ENCODE assay signal across 23 mouse cellular contexts in genomic region chr7:101514768-101515167, GRCm38 (mm10).
A peak's percentile ranks its signal among the peaks of the same experiment; 100 is the strongest.
DNase-seq lines count a peak whose midpoint lies in the region; ATAC-seq lines count a peak whose summit lies in the region.
"Had no signal": no experiment of that assay in that cellular context is flagged by ENCODE, and none has a peak within 500 bp of the region (broad histone marks: within the 10 kb centered on the region; RNA-seq: fewer than 3 reads in every experiment).

No protein-coding gene starts in this region.

- H3K9me3 ChIP-seq in hindbrain, embryonic 13.5 days, result no peaks in the 10 kb centered on the region
- H3K9me3 ChIP-seq in hindbrain, embryonic 16.5 days (ENCODE audit: control insufficient read depth, low read length), result no peaks in the 10 kb centered on the region
- no peaks in the 10 kb centered on the region for H3K9me3 ChIP-seq in midbrain, embryonic 10.5 days (replicated peaks)
- no peaks in the 10 kb centered on the region for H3K9me3 ChIP-seq in midbrain, embryonic 14.5 days (ENCODE audit: control insufficient read depth, low read length)
- no peaks in the 10 kb centered on the region for H3K9me3 ChIP-seq in forebrain, embryonic 14.5 days (replicated peaks; ENCODE audit: control insufficient read depth, low read length)
- H3K9me3 ChIP-seq in forebrain, embryonic 16.5 days (ENCODE audit: control insufficient read depth, low read length), result no peaks in the 10 kb centered on the region
- H3K9me3 ChIP-seq: embryonic facial prominence, embryonic 15.5 days; heart, embryonic 12.5 days; hindbrain, embryonic 12.5 days; limb, embryonic 13.5 days; lung, embryonic 15.5 days had no signal

- WGBS in hindbrain, embryonic 13.5 days, result 70% methylated on average over 6 of the region's 6 CpGs
- WGBS in hindbrain, embryonic 16.5 days, result 71% methylated on average over 6 of the region's 6 CpGs
- 76% methylated on average over 6 of the region's 6 CpGs for whole genome bisulfite sequencing in midbrain, embryonic 10.5 days
- WGBS in midbrain, embryonic 14.5 days, result 74% methylated on average over 6 of the region's 6 CpGs
- WGBS in forebrain, embryonic 14.5 days, result 84% methylated on average over 6 of the region's 6 CpGs
- 75% methylated on average over 6 of the region's 6 CpGs for WGBS in forebrain, embryonic 16.5 days

- no peak for ATAC-seq in hindbrain, embryonic 13.5 days (ENCODE audit: low FRiP score)
- ATAC-seq in hindbrain, embryonic 16.5 days, result no peak
- ATAC-seq in midbrain, embryonic 14.5 days (ENCODE audit: low FRiP score, low TSS enrichment), result no peak
- 0 out of 2 replicates have a peak, but pooled peaks have one; percentile 25 for ATAC-seq in forebrain, embryonic 14.5 days
- ATAC-seq in forebrain, embryonic 16.5 days, result 0 out of 2 replicates have a peak, but pooled peaks have one; percentile 34
- ATAC-seq: activated CD4-positive, CD25-positive, alpha-beta regulatory T cell, adult 4 months had no signal

- no peak for DNase-seq in midbrain, embryonic 10.5 days (ENCODE audit: low spot score)
- no peak for DNase-seq in midbrain, embryonic 14.5 days
- DNase-seq in forebrain, embryonic 14.5 days (ENCODE audit: low spot score), result no peak
- no peak for DNase-seq in urinary bladder, postnatal 36 days (ENCODE audit: low spot score in 2 of 2)
- DNase-seq: adrenal gland, postnatal 10 days; cerebellum, adult 18-20 months; cerebellum, postnatal 14 days; embryo, embryonic 11 days; gastrocnemius, postnatal 10 days; heart, postnatal 10 days; kidney, adult 9 months; kidney, postnatal 14 days; lung, postnatal 36 days had no signal

- no peak overlapping the region for H3K4me3 ChIP-seq in hindbrain, embryonic 13.5 days
- H3K4me3 ChIP-seq in hindbrain, embryonic 16.5 days (ENCODE audit: low read length), result no peak overlapping the region
- no peak overlapping the region for H3K4me3 ChIP-seq in midbrain, embryonic 10.5 days
- no peak overlapping the region for H3K4me3 ChIP-seq in midbrain, embryonic 14.5 days (replicated peaks; ENCODE audit: low read depth, low read length)
- no peak overlapping the region for H3K4me3 ChIP-seq in forebrain, embryonic 14.5 days (ENCODE audit: low read depth, low read length)
- no peak overlapping the region for H3K4me3 ChIP-seq in forebrain, embryonic 16.5 days (replicated peaks; ENCODE audit: low read length)
- H3K4me3 ChIP-seq: embryonic facial prominence, embryonic 15.5 days; heart, embryonic 12.5 days; hindbrain, embryonic 12.5 days; limb, embryonic 13.5 days; lung, embryonic 15.5 days had no signal

- 0 out of 2 replicates have a peak overlapping the region, but pooled peaks have one; percentile 2 for H3K27ac ChIP-seq in hindbrain, embryonic 13.5 days
- no peak overlapping the region for H3K27ac ChIP-seq in hindbrain, embryonic 16.5 days (ENCODE audit: low read depth, low read length)
- peak overlapping the region; percentile 49; the same call in 1 of the 2 replicates for H3K27ac ChIP-seq in midbrain, embryonic 10.5 days (replicated peaks)
- no peak overlapping the region for H3K27ac ChIP-seq in midbrain, embryonic 14.5 days (replicated peaks; ENCODE audit: low read depth, low read length)
- H3K27ac ChIP-seq in forebrain, embryonic 14.5 days (ENCODE audit: low read depth, low read length), result 0 out of 2 replicates have a peak overlapping the region, but pooled peaks have one; percentile 16
- peak overlapping the region; percentile 39 for H3K27ac ChIP-seq in forebrain, embryonic 16.5 days (ENCODE audit: low read length)
- H3K27ac ChIP-seq: embryonic facial prominence, embryonic 15.5 days; hindbrain, embryonic 12.5 days; limb, embryonic 13.5 days; liver, embryonic 14.5 days; lung, embryonic 15.5 days had no signal

- H3K36me3 ChIP-seq in hindbrain, embryonic 13.5 days, result no peaks in the 10 kb centered on the region
- no peaks in the 10 kb centered on the region for H3K36me3 ChIP-seq in hindbrain, embryonic 16.5 days (ENCODE audit: control insufficient read depth, insufficient read depth, low read length)
- no peaks in the 10 kb centered on the region for H3K36me3 ChIP-seq in midbrain, embryonic 10.5 days
- H3K36me3 ChIP-seq in midbrain, embryonic 14.5 days (ENCODE audit: control insufficient read depth, insufficient read depth, low read length), result no peaks in the 10 kb centered on the region
- H3K36me3 ChIP-seq in forebrain, embryonic 14.5 days (ENCODE audit: control insufficient read depth, insufficient read depth, low read length), result no peaks in the 10 kb centered on the region
- H3K36me3 ChIP-seq in forebrain, embryonic 16.5 days (ENCODE audit: control insufficient read depth, insufficient read depth), result no peaks in the 10 kb centered on the region
- H3K36me3 ChIP-seq: embryonic facial prominence, embryonic 15.5 days; heart, embryonic 12.5 days; hindbrain, embryonic 12.5 days; limb, embryonic 13.5 days; lung, embryonic 15.5 days had no signal

- no peak overlapping the region for H3K4me2 ChIP-seq in hindbrain, embryonic 13.5 days
- H3K4me2 ChIP-seq in hindbrain, embryonic 16.5 days (ENCODE audit: low read length), result no peak overlapping the region
- H3K4me2 ChIP-seq in midbrain, embryonic 14.5 days (ENCODE audit: low read length), result no peak overlapping the region
- H3K4me2 ChIP-seq in forebrain, embryonic 14.5 days (ENCODE audit: low read length), result no peak overlapping the region
- no peak overlapping the region for H3K4me2 ChIP-seq in forebrain, embryonic 16.5 days (ENCODE audit: low read length)
- H3K4me2 ChIP-seq: embryonic facial prominence, embryonic 15.5 days; heart, embryonic 12.5 days; hindbrain, embryonic 12.5 days; limb, embryonic 13.5 days; lung, embryonic 15.5 days had no signal

- no peak overlapping the region for H3K9ac ChIP-seq in hindbrain, embryonic 13.5 days
- no peak overlapping the region for H3K9ac ChIP-seq in hindbrain, embryonic 16.5 days (ENCODE audit: low read depth, low read length)
- no peak overlapping the region for H3K9ac ChIP-seq in midbrain, embryonic 14.5 days (replicated peaks; ENCODE audit: low read length)
- no peak overlapping the region for H3K9ac ChIP-seq in forebrain, embryonic 14.5 days (ENCODE audit: low read length)
- H3K9ac ChIP-seq in forebrain, embryonic 16.5 days (replicated peaks; ENCODE audit: low read depth, low read length), result no peak overlapping the region
- H3K9ac ChIP-seq: embryonic facial prominence, embryonic 15.5 days; heart, embryonic 12.5 days; hindbrain, embryonic 12.5 days; limb, embryonic 13.5 days; liver, embryonic 14.5 days; lung, embryonic 15.5 days had no signal

- H3K27me3 ChIP-seq in hindbrain, embryonic 13.5 days, result no peaks in the 10 kb centered on the region
- H3K27me3 ChIP-seq in hindbrain, embryonic 16.5 days (replicated peaks; ENCODE audit: control insufficient read depth, insufficient read depth, low read length), result no peaks in the 10 kb centered on the region
- no peaks in the 10 kb centered on the region for H3K27me3 ChIP-seq in midbrain, embryonic 10.5 days (ENCODE audit: low read depth, poor library complexity, severe bottlenecking)
- H3K27me3 ChIP-seq in midbrain, embryonic 14.5 days (ENCODE audit: control insufficient read depth, insufficient read depth, low read length), result no peaks in the 10 kb centered on the region
- H3K27me3 ChIP-seq in forebrain, embryonic 14.5 days (replicated peaks; ENCODE audit: control insufficient read depth, insufficient read depth, low read length), result no peaks in the 10 kb centered on the region
- H3K27me3 ChIP-seq in forebrain, embryonic 16.5 days (replicated peaks; ENCODE audit: control insufficient read depth, insufficient read depth, low read length), result no peaks in the 10 kb centered on the region
- H3K27me3 ChIP-seq: embryonic facial prominence, embryonic 15.5 days; limb, embryonic 13.5 days; lung, embryonic 15.5 days had no signal

- H3K4me1 ChIP-seq in hindbrain, embryonic 13.5 days (replicated peaks), result peaks cover 8% of the 10 kb centered on the region; the same call in 1 of the 2 replicates
- H3K4me1 ChIP-seq in hindbrain, embryonic 16.5 days (ENCODE audit: control insufficient read depth, insufficient read depth, low read depth, low read length), result no peaks in the 10 kb centered on the region
- H3K4me1 ChIP-seq in midbrain, embryonic 10.5 days, result peaks cover 14% of the 10 kb centered on the region
- H3K4me1 ChIP-seq in midbrain, embryonic 14.5 days (ENCODE audit: control insufficient read depth, insufficient read depth, low read length), result no peaks in the 10 kb centered on the region
- peaks cover 7% of the 10 kb centered on the region for H3K4me1 ChIP-seq in forebrain, embryonic 14.5 days (ENCODE audit: control insufficient read depth, insufficient read depth, low read length)
- peaks cover 9% of the 10 kb centered on the region for H3K4me1 ChIP-seq in forebrain, embryonic 16.5 days (replicated peaks; ENCODE audit: control insufficient read depth, insufficient read depth, low read length)
- H3K4me1 ChIP-seq: embryonic facial prominence, embryonic 15.5 days; hindbrain, embryonic 12.5 days; limb, embryonic 13.5 days; lung, embryonic 15.5 days had no signal

Comparison
In these comparisons a context has a peak if more than half of its experiments do, and no peak if none do; other contexts are left out.
1. H3K27ac ChIP-seq: peak in hindbrain, embryonic 13.5 days (single experiment), midbrain, embryonic 10.5 days (single experiment), forebrain, embryonic 14.5 days (single experiment) and forebrain, embryonic 16.5 days (single experiment); none in hindbrain, embryonic 16.5 days (single experiment) and midbrain, embryonic 14.5 days (single experiment).
2. ATAC-seq: peak in forebrain, embryonic 14.5 days (single experiment) and forebrain, embryonic 16.5 days (single experiment); none in hindbrain, embryonic 13.5 days (single experiment), hindbrain, embryonic 16.5 days (single experiment) and midbrain, embryonic 14.5 days (single experiment).